Mouse (Mus musculus) CH12.LX (cell line): ENCODE measurements around the gene Adam12.

Source experiments
- CHD1 ChIP-seq: IDR thresholded peaks from 2 replicates; pipeline ENCODE4 v1.6.1; 2012; ENCODE audit warnings: low read depth, low read length, improper control_type of control experiment, inconsistent platforms
- CTCF ChIP-seq, 2 experiments: IDR thresholded peaks in 1 of 2; conservative IDR thresholded peaks in 1 of 2; 2 replicates each; pipeline ENCODE4 v1.5.1; 2011 to 2012; ENCODE audit warnings: low read depth in 2 of 2, low read length in 2 of 2, improper control_type of control experiment in 1 of 2, inconsistent platforms in 1 of 2, mild to moderate bottlenecking in 1 of 2, moderate library complexity in 1 of 2
- JUND ChIP-seq: conservative IDR thresholded peaks from 2 replicates; pipeline ENCODE4 v1.6.1; 2011; ENCODE audit warnings: low read depth, low read length, improper control_type of control experiment
- POLR2A ChIP-seq: IDR thresholded peaks from 2 replicates; pipeline ENCODE4 v1.6.1; 2011; ENCODE audit warnings: low read depth, mild to moderate bottlenecking, improper control_type of control experiment, low read length
- POLR2AphosphoS2 ChIP-seq: IDR thresholded peaks from 2 replicates; pipeline ENCODE4 v1.6.1; 2011; ENCODE audit warnings: low read depth, low read length, improper control_type of control experiment
- SIN3A ChIP-seq: IDR thresholded peaks from 2 replicates; pipeline ENCODE4 v1.6.1; 2012; ENCODE audit warnings: low read length, improper control_type of control experiment, inconsistent platforms
- TBP ChIP-seq: conservative IDR thresholded peaks from 2 replicates; pipeline ENCODE4 v1.6.1; 2011; ENCODE audit warnings: low read depth, low read length, improper control_type of control experiment
- ZC3H11A ChIP-seq: IDR thresholded peaks from 2 replicates; pipeline ENCODE4 v1.6.1; 2012; ENCODE audit warnings: low read depth, mild to moderate bottlenecking, inconsistent platforms, low read length, improper control_type of control experiment

GRCm38 (mm10) chr7:134181056-134181455, 50.9 kb downstream of the Adam12 start:
- TF ChIP-seq TBP (no peak), POLR2AphosphoS2 (no peak), CTCF (conservative IDR thresholded peaks at IDR 0.05 in 1 of 2, IDR thresholded peaks at IDR 0.05 in 1 of 2; ENCODE audit: low read depth in 2 of 2, low read length in 2 of 2) (no peak), ZC3H11A (no peak), JUND (no peak), POLR2A (no peak), SIN3A (no peak), CHD1 (no peak)
